Mouse (Mus musculus) urinary bladder, adult 2 months (tissue): ENCODE data around the gene Olfr535. TPM values are rescaled to one million over a fixed set of nuclear protein-coding genes. Genes with fewer than 3 reads are reported as not detected.
"Not testable (repeated sequence)": the region's sequence is repeated elsewhere in the genome, so short reads cannot be mapped to it uniquely, and the experiment has no call there.

Source experiments
- DNase-seq: peaks from one replicate; pipeline ENCODE4 v3.0.0; 2022; ENCODE audit warnings: low spot score
- polyA plus RNA-seq: library from polyadenylated mRNA; depleted of rRNA; stranded (reverse); fragments of >200 nt; gene quantifications from 2 replicates; pipeline ENCODE4 v1.2.3, GENCODE M21; 2012; rRNA removed

The Olfr535 gene
- not detected in 2 replicates for polyA plus RNA-seq

GRCm38 (mm10) chr7:140483916-140484315 lies at the start of gene Olfr535:
Gene Olfr535, plus strand, starts transcription at chr7:140484216.
- no peak for DNase-seq

- no peak for DNase-seq
These were observed 40.9 kb upstream of the Olfr535 start for GRCm38 (mm10) chr7:140443141-140443540.

GRCm38 (mm10) chr7:140463070-140463469 lies 20.9 kb upstream of the Olfr535 start, which contains the start of gene Olfr533:
Gene Olfr533, plus strand, starts transcription at chr7:140463370.
- DNase-seq: not testable (repeated sequence)

GRCm38 (mm10) chr7:140477886-140478285 lies 6.1 kb upstream of the Olfr535 start:
- no peak for DNase-seq

GRCm38 (mm10) chr7:140478733-140479132 lies 5.3 kb upstream of the Olfr535 start:
- DNase-seq: no peak

- DNase-seq: no peak
These were observed 5.0 kb downstream of the Olfr535 start for GRCm38 (mm10) chr7:140488981-140489380.

GRCm38 (mm10) chr7:140494231-140494630 lies 10.2 kb downstream of the Olfr535 start:
- DNase-seq: no peak

GRCm38 (mm10) chr7:140494702-140495101 lies 10.7 kb downstream of the Olfr535 start:
- no peak for DNase-seq

GRCm38 (mm10) chr7:140507346-140508021 lies 23.5 kb downstream of the Olfr535 start, which contains the start of gene Olfr536:
Gene Olfr536, minus strand, starts transcription at chr7:140507396.
- DNase-seq: not testable (repeated sequence)

GRCm38 (mm10) chr7:140539746-140540145 lies 55.7 kb downstream of the Olfr535 start:
- DNase-seq: no peak

Other genes starting within 250 kb of the Olfr535 start
- gene 5830411N06Rik, start 236.9 kb upstream of the Olfr535 start, polyA plus RNA-seq: 0.09 and 0.22 TPM in 2 replicates
- not detected in 2 replicates for gene Olfr525, start 163.4 kb upstream of the Olfr535 start, polyA plus RNA-seq
- gene Olfr527, start 150.2 kb upstream of the Olfr535 start, polyA plus RNA-seq: not detected in 2 replicates
- 0.04 and 0.22 TPM in 2 replicates for gene Olfr60, start 122.5 kb upstream of the Olfr535 start, polyA plus RNA-seq
- gene Olfr530, start 107.9 kb upstream of the Olfr535 start, polyA plus RNA-seq: not detected in 2 replicates
- not detected in 2 replicates for gene Olfr531, start 81.3 kb upstream of the Olfr535 start, polyA plus RNA-seq
- gene Olfr532, start 62.6 kb upstream of the Olfr535 start, polyA plus RNA-seq: not detected in 2 replicates
- gene Olfr533, start 20.8 kb upstream of the Olfr535 start, polyA plus RNA-seq: not detected in 2 replicates
- not detected in 2 replicates for gene Olfr536, start 23.2 kb downstream of the Olfr535 start, polyA plus RNA-seq
- not detected in 2 replicates for gene Olfr538, start 83.7 kb downstream of the Olfr535 start, polyA plus RNA-seq
- gene Olfr46, start 117.1 kb downstream of the Olfr535 start, polyA plus RNA-seq: not detected in 2 replicates
- gene Olfr61, start 144.8 kb downstream of the Olfr535 start, polyA plus RNA-seq: not detected in 2 replicates
- not detected in 2 replicates for gene Olfr53, start 162.2 kb downstream of the Olfr535 start, polyA plus RNA-seq
- gene Olfr539, start 175.7 kb downstream of the Olfr535 start, polyA plus RNA-seq: under 0.01 TPM in 1 of 2 replicates, not detected in the other
- not detected in 2 replicates for gene Olfr45, start 197.7 kb downstream of the Olfr535 start, polyA plus RNA-seq
- not detected in 2 replicates for gene Olfr541, start 213.1 kb downstream of the Olfr535 start, polyA plus RNA-seq